Mouse (Mus musculus) MEL (cell line): ENCODE measurements around the gene Fancc.

Source experiments
- CTCF ChIP-seq, 3 experiments: IDR thresholded peaks in 2 of 3; conservative IDR thresholded peaks in 1 of 3; 2 replicates each; pipeline ENCODE4 v1.5.1; 2011 to 2012; ENCODE audit warnings: low read length in 3 of 3, low read depth in 2 of 3, mild to moderate bottlenecking in 2 of 3, improper control_type of control experiment in 1 of 3, inconsistent platforms in 1 of 3, mixed read lengths in 1 of 3, moderate library complexity in 1 of 3; ENCODE audit not compliant: control insufficient read depth in 1 of 3, insufficient read depth in 1 of 3, poor library complexity in 1 of 3, severe bottlenecking in 1 of 3
- ELF1 ChIP-seq: IDR thresholded peaks from 2 replicates; pipeline ENCODE4 v1.6.1; 2014; ENCODE audit warnings: low read depth, mild to moderate bottlenecking, inconsistent platforms, low read length, improper control_type of control experiment, moderate library complexity
- EP300 ChIP-seq, 2 experiments: IDR thresholded peaks; 2 replicates each; pipeline ENCODE4 v1.6.1; 2011; ENCODE audit warnings: improper control_type of control experiment in 2 of 2, low read length in 2 of 2, low read depth in 1 of 2, mild to moderate bottlenecking in 1 of 2
- KAT2A ChIP-seq: conservative IDR thresholded peaks from 2 replicates; pipeline ENCODE4 v1.6.1; 2012; ENCODE audit warnings: low read depth, low read length, improper control_type of control experiment, inconsistent platforms
- MEF2A ChIP-seq: IDR thresholded peaks from 2 replicates; pipeline ENCODE4 v1.6.1; 2014; ENCODE audit warnings: low read depth, mild to moderate bottlenecking, inconsistent platforms, low read length, improper control_type of control experiment; ENCODE audit not compliant: poor library complexity, insufficient replicate concordance, severe bottlenecking; ENCODE audit errors: extremely low read depth
- NELFE ChIP-seq: IDR thresholded peaks from 2 replicates; pipeline ENCODE4 v1.6.1; 2011; ENCODE audit warnings: low read depth, low read length, improper control_type of control experiment
- POLR2A ChIP-seq, 2 experiments: IDR thresholded peaks; 2 replicates each; pipeline ENCODE4 v1.6.1; 2011 to 2012; ENCODE audit warnings: low read length in 2 of 2, mild to moderate bottlenecking in 2 of 2, control low read depth in 1 of 2, improper control_type of control experiment in 1 of 2, low read depth in 1 of 2, moderate library complexity in 1 of 2; ENCODE audit not compliant: control insufficient read depth in 1 of 2, insufficient read depth in 1 of 2, poor library complexity in 1 of 2
- POLR2AphosphoS2 ChIP-seq: IDR thresholded peaks from 2 replicates; pipeline ENCODE4 v1.6.1; 2011; ENCODE audit warnings: low read length, improper control_type of control experiment
- SMC3 ChIP-seq: IDR thresholded peaks from 2 replicates; pipeline ENCODE4 v1.6.1; 2011; ENCODE audit warnings: low read depth, low read length, improper control_type of control experiment
- TAL1 ChIP-seq: IDR thresholded peaks from 2 replicates; pipeline ENCODE4 v1.6.1; 2012; ENCODE audit warnings: mild to moderate bottlenecking, inconsistent platforms, low read length, moderate library complexity, mixed read lengths
- USF1 ChIP-seq: IDR thresholded peaks from 2 replicates; pipeline ENCODE4 v1.6.1; 2014; ENCODE audit warnings: low read depth, mild to moderate bottlenecking, inconsistent platforms, low read length, improper control_type of control experiment, moderate library complexity

- TF ChIP-seq EP300 (IDR thresholded peaks at IDR 0.05; ENCODE audit: low read depth in 1 of 2, low read length in 2 of 2) (no peak), CTCF (IDR thresholded peaks at IDR 0.05 in 2 of 3, conservative IDR thresholded peaks at IDR 0.05 in 1 of 3; ENCODE audit: control insufficient read depth in 1 of 3, insufficient read depth in 1 of 3, low read depth in 2 of 3, low read length in 3 of 3, poor library complexity in 1 of 3, severe bottlenecking in 1 of 3) (no peak), POLR2AphosphoS2 (no peak), POLR2A (IDR thresholded peaks at IDR 0.05; ENCODE audit: control insufficient read depth in 1 of 2, insufficient read depth in 1 of 2, low read depth in 1 of 2, low read length in 2 of 2, poor library complexity in 1 of 2) (no peak), TAL1 (no peak), KAT2A (no peak), NELFE (no peak), USF1 (no peak), SMC3 (no peak), ELF1 (no peak), MEF2A (no peak)
Observed at GRCm38 (mm10) chr13:63258671-63259070, 238.4 kb downstream of the Fancc start.
